Mouse (Mus musculus) intestine, embryonic 16.5 days (tissue): Measurements from ENCODE around the gene Mvp. TPM values are rescaled to one million over a fixed set of nuclear protein-coding genes. Genes with fewer than 3 reads are reported as not detected.

ENCODE experiments used
- ATAC-seq: fragments of 200-750 bp; cut with Nextera tagmentation; 2 replicates; pipeline ENCODE4 v1.8.0; 2017; ENCODE audit warnings: moderate TSS enrichment, moderate library complexity
- H3K27ac ChIP-seq: fragments of 300-500 bp; sonication (generic); 2 replicates; pipeline ENCODE4 v1.5.1; 2014; ENCODE audit warnings: mild to moderate bottlenecking, low read length
- H3K27me3 ChIP-seq: fragments of 300-500 bp; sonication (generic); replicated peaks from 2 replicates; pipeline ENCODE4 v1.6.1; 2014; ENCODE audit warnings: low read length, control low read depth, mixed read lengths; ENCODE audit not compliant: control insufficient read depth, insufficient read depth
- H3K36me3 ChIP-seq: fragments of 300-500 bp; sonication (generic); 2 replicates; pipeline ENCODE4 v1.6.1; 2014; ENCODE audit warnings: low read length, control low read depth; ENCODE audit not compliant: control insufficient read depth, insufficient read depth
- H3K4me1 ChIP-seq: fragments of 300-500 bp; sonication (generic); 2 replicates; pipeline ENCODE4 v1.6.1; 2014; ENCODE audit warnings: low read length, control low read depth, mixed read lengths; ENCODE audit not compliant: control insufficient read depth, insufficient read depth
- H3K4me2 ChIP-seq: fragments of 300-500 bp; sonication (generic); 2 replicates; pipeline ENCODE4 v1.6.1; 2014; ENCODE audit warnings: low read depth, low read length, control low read depth
- H3K4me3 ChIP-seq: fragments of 300-500 bp; sonication (generic); 2 replicates; pipeline ENCODE4 v1.5.1; 2014; ENCODE audit warnings: mild to moderate bottlenecking, low read length
- H3K9ac ChIP-seq: fragments of 300-500 bp; sonication (generic); 2 replicates; pipeline ENCODE4 v1.6.1; 2014; ENCODE audit warnings: low read depth, low read length
- H3K9me3 ChIP-seq: fragments of 300-500 bp; sonication (generic); 2 replicates; pipeline ENCODE4 v1.6.1; 2016; ENCODE audit warnings: low read length, control low read depth; ENCODE audit not compliant: control insufficient read depth
- WGBS: fragments of 180-500 bp; shearing (Covaris S2); extraction: QIAGEN DNeasy Blood & Tissue Kit; methylation state at CpG from one replicate; pipeline ENCODE4 v1.1.7; 2014; 5-methylcytosine and 5-hydroxymethylcytosine counted together
- polyA plus RNA-seq: library from polyadenylated mRNA; unstranded; fragments of >200 nt; fragmentation: Nextera tagmentation; extraction: Ambion mirVana; gene quantifications from 2 replicates; pipeline ENCODE4 v1.2.1, GENCODE M21; 2015

Mvp gene
- polyA plus RNA-seq, 1 experiment from 2014 or later, result 73.7 TPM

DNA sequence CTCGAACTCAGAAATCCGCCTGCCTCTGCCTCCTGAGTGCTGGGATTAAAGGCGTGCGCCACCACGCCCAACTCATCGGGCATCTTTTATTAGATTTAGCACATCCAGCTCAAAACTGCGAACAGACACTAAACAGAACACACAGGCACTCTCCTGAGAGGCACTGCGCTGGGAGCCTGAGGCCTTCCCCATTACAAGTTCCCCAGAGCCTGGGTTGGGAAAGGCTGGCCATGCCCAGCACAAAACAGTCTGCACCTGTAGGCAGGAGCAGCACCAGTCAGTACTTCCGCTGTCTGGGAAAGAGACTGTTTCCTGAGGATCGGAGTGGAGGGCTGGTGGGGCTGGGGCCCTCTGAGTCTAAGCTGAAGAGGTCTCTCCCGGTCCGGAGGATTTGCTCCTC lies 572 bp upstream of the Mvp start:
- 83% methylated on average over 12 of the region's 12 CpGs for WGBS
- Histone ChIP-seq H3K4me2 (no peak overlapping the region; the same call in 1 of the 2 replicates), H3K27me3 (no peaks in the 10 kb centered on the region), H3K36me3 (peaks cover 8% of the 10 kb centered on the region; the same call in 1 of the 2 replicates), H3K4me3 (no peak overlapping the region), H3K27ac (no peak overlapping the region), H3K9me3 (no peaks in the 10 kb centered on the region), H3K9ac (peak overlapping the region; percentile 10; the same call in 1 of the 2 replicates), H3K4me1 (peaks cover 43% of the 10 kb centered on the region)
- no peak for ATAC-seq

DNA sequence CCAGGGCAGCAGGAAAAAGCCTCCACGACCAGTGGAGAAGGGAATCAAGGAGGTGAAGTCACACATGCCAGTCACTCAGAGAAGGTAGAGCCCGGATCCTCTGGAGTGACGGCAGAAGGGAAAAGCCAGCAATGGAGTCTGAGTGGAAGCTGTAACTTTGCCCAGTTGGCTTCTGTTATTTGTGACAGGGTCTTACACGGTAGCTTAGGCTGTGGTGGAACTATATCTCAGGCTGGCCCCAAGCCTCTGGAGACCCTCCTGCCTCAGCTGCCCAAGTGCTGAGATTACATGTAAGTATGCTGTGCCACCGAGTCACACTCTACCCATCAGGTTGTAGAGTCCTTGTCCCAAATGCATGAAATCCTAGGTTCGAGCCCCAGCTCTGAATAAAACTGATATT lies 1.0 kb downstream of the Mvp start:
- H3K27me3 ChIP-seq, result no peaks in the 10 kb centered on the region
- H3K4me1 ChIP-seq, result peaks cover 39% of the 10 kb centered on the region
- 90% methylated on average over 6 of the region's 6 CpGs for WGBS
- peak overlapping the region; percentile 48 for H3K4me3 ChIP-seq
- no peaks in the 10 kb centered on the region for H3K9me3 ChIP-seq
- H3K36me3 ChIP-seq, result peaks cover 8% of the 10 kb centered on the region; the same call in 1 of the 2 replicates
- H3K27ac ChIP-seq, result no peak overlapping the region
- no peak for ATAC-seq
- H3K9ac ChIP-seq, result peak overlapping the region; percentile 64; the same call in 1 of the 2 replicates
- peak overlapping the region; percentile 53 for H3K4me2 ChIP-seq

DNA sequence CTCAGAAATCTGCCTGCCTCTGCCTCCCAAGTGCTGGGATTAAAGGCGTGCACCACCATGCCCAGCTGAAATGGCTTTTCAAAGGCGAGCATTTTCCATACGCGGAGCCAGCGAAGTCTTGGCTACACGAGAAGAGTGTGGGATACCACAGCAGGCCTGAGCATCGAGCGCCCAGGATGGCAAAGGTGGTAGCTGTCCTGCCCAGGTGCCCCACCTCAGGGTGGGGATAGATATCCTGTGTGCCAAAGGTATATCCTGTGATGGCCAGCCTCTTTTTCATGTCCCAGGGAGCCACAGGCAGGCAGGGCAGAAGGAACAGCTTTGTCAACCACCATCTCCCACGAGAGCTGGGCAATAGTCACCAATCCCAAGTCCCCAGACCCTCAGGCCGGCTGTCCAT lies 1.6 kb downstream of the Mvp start:
- Histone ChIP-seq H3K4me3 (no peak overlapping the region), H3K27me3 (no peaks in the 10 kb centered on the region), H3K36me3 (peaks cover 8% of the 10 kb centered on the region; the same call in 1 of the 2 replicates), H3K9ac (no peak overlapping the region), H3K27ac (no peak overlapping the region), H3K4me2 (no peak overlapping the region), H3K4me1 (peaks cover 37% of the 10 kb centered on the region), H3K9me3 (no peaks in the 10 kb centered on the region)
- ATAC-seq, result no peak
- WGBS, result 95% methylated on average over 10 of the region's 10 CpGs

GRCm38 (mm10) chr7:127012374-127012773 lies 2.0 kb downstream of the Mvp start:
- Histone ChIP-seq H3K4me2 (no peak overlapping the region), H3K36me3 (peaks cover 8% of the 10 kb centered on the region; the same call in 1 of the 2 replicates), H3K4me3 (no peak overlapping the region), H3K27me3 (no peaks in the 10 kb centered on the region), H3K27ac (no peak overlapping the region), H3K9me3 (no peaks in the 10 kb centered on the region), H3K4me1 (peaks cover 35% of the 10 kb centered on the region), H3K9ac (no peak overlapping the region)
- 84% methylated on average over 6 of the region's 6 CpGs for WGBS
- no peak for ATAC-seq

GRCm38 (mm10) chr7:127011717-127012116 lies 2.7 kb downstream of the Mvp start:
- Histone ChIP-seq H3K27ac (0 out of 2 replicates have a peak overlapping the region, but pooled peaks have one; percentile 1), H3K36me3 (peaks cover 8% of the 10 kb centered on the region; the same call in 1 of the 2 replicates), H3K4me2 (no peak overlapping the region), H3K27me3 (no peaks in the 10 kb centered on the region), H3K4me3 (no peak overlapping the region), H3K9me3 (no peaks in the 10 kb centered on the region), H3K4me1 (peaks cover 35% of the 10 kb centered on the region), H3K9ac (no peak overlapping the region; the same call in 1 of the 2 replicates)
- WGBS, result 74% methylated on average over 2 of the region's 2 CpGs
- no peak for ATAC-seq

- Histone ChIP-seq H3K9ac (no peak overlapping the region), H3K4me2 (no peak overlapping the region), H3K27me3 (no peaks in the 10 kb centered on the region), H3K4me1 (peaks cover 35% of the 10 kb centered on the region), H3K27ac (peak overlapping the region; percentile 26; the same call in 1 of the 2 replicates), H3K36me3 (peaks cover 8% of the 10 kb centered on the region; the same call in 1 of the 2 replicates), H3K9me3 (no peaks in the 10 kb centered on the region), H3K4me3 (no peak overlapping the region)
- ATAC-seq, result no peak
- 87% methylated on average over 2 of the region's 2 CpGs for WGBS
Observed at GRCm38 (mm10) chr7:127011051-127011450, 3.4 kb downstream of the Mvp start.

DNA sequence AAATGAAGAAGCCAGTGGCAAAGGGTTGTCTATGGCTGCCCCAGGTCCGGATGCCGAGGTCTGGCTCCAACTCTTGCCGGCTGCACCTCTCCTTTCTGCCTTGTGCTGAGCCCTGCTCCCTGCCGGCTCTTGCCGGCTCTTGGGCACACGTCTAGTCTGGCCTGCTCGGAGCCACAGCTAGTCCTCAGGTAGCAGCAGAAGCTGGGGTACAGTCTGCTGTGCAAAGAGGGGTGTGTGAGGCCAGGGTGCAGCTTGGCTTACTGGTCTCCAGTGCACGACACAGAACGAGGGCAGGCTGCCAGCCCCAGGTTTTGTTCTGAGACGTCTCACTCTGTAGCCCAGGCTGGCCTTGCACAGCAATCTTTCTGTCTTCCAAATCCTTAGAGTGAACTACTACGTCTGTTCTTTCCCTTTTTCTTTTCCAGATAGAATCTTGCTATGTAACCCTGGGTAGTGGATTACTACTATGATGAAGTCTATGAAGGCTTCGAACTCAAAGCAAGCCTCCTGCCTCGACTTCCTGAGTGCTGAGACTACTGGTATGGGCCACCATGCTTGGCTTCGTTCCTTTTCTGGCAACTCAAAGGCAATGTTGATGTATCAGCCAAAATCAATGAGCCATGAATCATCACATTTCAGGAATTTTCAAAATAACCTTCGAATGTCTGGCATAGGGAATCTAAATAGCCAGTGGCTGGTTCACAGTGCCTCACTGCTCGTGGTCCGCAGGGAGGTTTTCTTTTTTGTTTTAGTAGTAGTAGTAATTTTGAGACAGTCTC lies 4.9 kb downstream of the Mvp start:
- peak; percentile 24 for ATAC-seq
- WGBS, result 80% methylated on average over 17 of the region's 17 CpGs
- peak overlapping the region; percentile 95 for H3K27ac ChIP-seq
- no peaks in the 10 kb centered on the region for H3K9me3 ChIP-seq
- H3K9ac ChIP-seq, result peak overlapping the region; percentile 49
- H3K36me3 ChIP-seq, result peaks cover 3% of the 10 kb centered on the region; the same call in 1 of the 2 replicates
- no peaks in the 10 kb centered on the region for H3K27me3 ChIP-seq
- H3K4me2 ChIP-seq, result 0 out of 2 replicates have a peak overlapping the region, but pooled peaks have one; percentile 15
- peaks cover 22% of the 10 kb centered on the region for H3K4me1 ChIP-seq
- H3K4me3 ChIP-seq, result no peak overlapping the region

- peak; percentile 96 for ATAC-seq
- WGBS, result 32% methylated on average over 9 of the region's 9 CpGs
- no peaks in the 10 kb centered on the region for H3K27me3 ChIP-seq
- peaks cover 22% of the 10 kb centered on the region for H3K4me1 ChIP-seq
- peak overlapping the region; percentile 13; the same call in 1 of the 2 replicates for H3K4me2 ChIP-seq
- 0 out of 2 replicates have a peak overlapping the region, but pooled peaks have one; percentile 4 for H3K4me3 ChIP-seq
- H3K9me3 ChIP-seq, result no peaks in the 10 kb centered on the region
- peak overlapping the region; percentile 95 for H3K27ac ChIP-seq
- peaks cover 3% of the 10 kb centered on the region; the same call in 1 of the 2 replicates for H3K36me3 ChIP-seq
- peak overlapping the region; percentile 49 for H3K9ac ChIP-seq
Observed at GRCm38 (mm10) chr7:127008239-127009019, 6.0 kb downstream of the Mvp start.
